Mouse (Mus musculus) neural tube, embryonic 12.5 days (tissue): ENCODE data around the gene Pgpep1l. TPM values are rescaled to one million over a fixed set of nuclear protein-coding genes. Genes with fewer than 3 reads are reported as not detected.

Experiments used
- ATAC-seq: fragments of 200-750 bp; cut with Nextera tagmentation; 2 replicates; pipeline ENCODE4 v1.8.0; 2017; ENCODE audit warnings: low read depth, mild to moderate bottlenecking, moderate TSS enrichment, moderate library complexity; ENCODE audit not compliant: low FRiP score
- H3K27ac ChIP-seq: fragments of 300-500 bp; sonication (generic); 2 replicates; pipeline ENCODE4 v1.5.1; 2016
- H3K27me3 ChIP-seq: fragments of 300-500 bp; sonication (generic); replicated peaks from 2 replicates; pipeline ENCODE4 v1.6.1; 2016; ENCODE audit warnings: mild to moderate bottlenecking
- H3K36me3 ChIP-seq: fragments of 300-500 bp; sonication (generic); 2 replicates; pipeline ENCODE4 v1.6.1; 2016; ENCODE audit warnings: mild to moderate bottlenecking
- H3K4me1 ChIP-seq: fragments of 300-500 bp; sonication (generic); 2 replicates; pipeline ENCODE4 v1.6.1; 2016
- H3K4me2 ChIP-seq: fragments of 300-500 bp; sonication (generic); replicated peaks from 2 replicates; pipeline ENCODE4 v1.6.1; 2016; ENCODE audit warnings: mild to moderate bottlenecking
- H3K4me3 ChIP-seq: fragments of 300-500 bp; sonication (generic); 2 replicates; pipeline ENCODE4 v1.5.1; 2016
- H3K9ac ChIP-seq: fragments of 300-500 bp; sonication (generic); 2 replicates; pipeline ENCODE4 v1.6.1; 2016; ENCODE audit warnings: mild to moderate bottlenecking
- H3K9me3 ChIP-seq: fragments of 300-500 bp; sonication (generic); 2 replicates; pipeline ENCODE4 v1.6.1; 2016; ENCODE audit warnings: mild to moderate bottlenecking
- WGBS: fragments of 180-500 bp; shearing (Covaris S2); methylation state at CpG from one replicate; pipeline ENCODE4 v1.1.7; 2016; 5-methylcytosine and 5-hydroxymethylcytosine counted together
- polyA plus RNA-seq: library from polyadenylated mRNA; unstranded; fragments of >200 nt; fragmentation: Nextera tagmentation; extraction: Ambion mirVana; gene quantifications from 2 replicates; pipeline ENCODE4 v1.2.1, GENCODE M21; 2016

Gene Pgpep1l
- polyA plus RNA-seq, 1 experiment from 2014 or later: not detected

- H3K9me3 ChIP-seq: no peaks in the 10 kb centered on the region
Observed at GRCm38 (mm10) chr7:68270551-68270950, 6.5 kb upstream of the Pgpep1l start.

GRCm38 (mm10) chr7:68266691-68267090, 2.7 kb upstream of the Pgpep1l start:
- Histone ChIP-seq H3K9me3 (no peaks in the 10 kb centered on the region), H3K27me3 (peaks cover 6% of the 10 kb centered on the region), H3K9ac (no peak overlapping the region), H3K27ac (no peak overlapping the region), H3K4me1 (peaks cover 18% of the 10 kb centered on the region), H3K4me2 (no peak overlapping the region), H3K36me3 (no peaks in the 10 kb centered on the region), H3K4me3 (no peak overlapping the region)
- WGBS: 25% methylated on average over 6 of the region's 6 CpGs
- no peak for ATAC-seq

More at GRCm38 (mm10) chr7:68270551-68270950, 6.5 kb upstream of the Pgpep1l start:
- Histone ChIP-seq H3K27me3 (0 out of 2 replicates have a peak, but pooled peaks cover 5% of the 10 kb centered on the region), H3K36me3 (no peaks in the 10 kb centered on the region), H3K27ac (no peak overlapping the region), H3K9ac (no peak overlapping the region), H3K4me1 (peaks cover 8% of the 10 kb centered on the region; the same call in 1 of the 2 replicates), H3K4me2 (no peak overlapping the region), H3K4me3 (no peak overlapping the region)
- no peak for ATAC-seq
- WGBS: 76% methylated on average over 4 of the region's 4 CpGs

GRCm38 (mm10) chr7:68265391-68265790, 1.4 kb upstream of the Pgpep1l start:
- whole genome bisulfite sequencing: 15% methylated on average over 7 of the region's 7 CpGs

GRCm38 (mm10) chr7:68264531-68264930, 498 bp upstream of the Pgpep1l start:
- WGBS: 13% methylated on average over 14 of the region's 14 CpGs
- no peak for ATAC-seq
- no peak overlapping the region for H3K9ac ChIP-seq

More at GRCm38 (mm10) chr7:68265391-68265790, 1.4 kb upstream of the Pgpep1l start:
- Histone ChIP-seq H3K4me3 (no peak overlapping the region), H3K4me1 (peaks cover 18% of the 10 kb centered on the region), H3K9ac (no peak overlapping the region), H3K27ac (no peak overlapping the region), H3K27me3 (peaks cover 6% of the 10 kb centered on the region), H3K9me3 (no peaks in the 10 kb centered on the region), H3K36me3 (no peaks in the 10 kb centered on the region), H3K4me2 (no peak overlapping the region)
- no peak for ATAC-seq

GRCm38 (mm10) chr7:68263346-68264027, 546 bp downstream of the Pgpep1l start:
- peaks cover 18% of the 10 kb centered on the region for H3K4me1 ChIP-seq
- WGBS: 56% methylated on average over 8 of the region's 8 CpGs
- H3K4me2 ChIP-seq: peak overlapping the region; percentile 58
- H3K9me3 ChIP-seq: no peaks in the 10 kb centered on the region
- ATAC-seq: no peak
- H3K4me3 ChIP-seq: no peak overlapping the region; the same call in 1 of the 2 replicates
- no peak overlapping the region for H3K27ac ChIP-seq
- peaks cover 6% of the 10 kb centered on the region for H3K27me3 ChIP-seq
- H3K36me3 ChIP-seq: no peaks in the 10 kb centered on the region
- no peak overlapping the region for H3K9ac ChIP-seq

More at GRCm38 (mm10) chr7:68264531-68264930, 498 bp upstream of the Pgpep1l start:
- Histone ChIP-seq H3K36me3 (no peaks in the 10 kb centered on the region), H3K4me2 (peak overlapping the region; percentile 58), H3K9me3 (no peaks in the 10 kb centered on the region), H3K4me1 (peaks cover 18% of the 10 kb centered on the region), H3K27me3 (peaks cover 6% of the 10 kb centered on the region), H3K27ac (no peak overlapping the region), H3K4me3 (no peak overlapping the region)

- WGBS: 50% methylated on average over 8 of the region's 8 CpGs
- no peaks in the 10 kb centered on the region for H3K36me3 ChIP-seq
Observed at GRCm38 (mm10) chr7:68262612-68263200, 1.3 kb downstream of the Pgpep1l start.

GRCm38 (mm10) chr7:68259523-68260081, 4.4 kb downstream of the Pgpep1l start:
- H3K9me3 ChIP-seq: no peaks in the 10 kb centered on the region
- 84% methylated on average over 6 of the region's 6 CpGs for WGBS
- no peak overlapping the region for H3K4me2 ChIP-seq
- no peak overlapping the region for H3K27ac ChIP-seq
- no peak for ATAC-seq
- peaks cover 4% of the 10 kb centered on the region for H3K27me3 ChIP-seq
- H3K36me3 ChIP-seq: no peaks in the 10 kb centered on the region
- no peak overlapping the region for H3K4me3 ChIP-seq
- H3K4me1 ChIP-seq: peaks cover 9% of the 10 kb centered on the region
- H3K9ac ChIP-seq: no peak overlapping the region

More at GRCm38 (mm10) chr7:68262612-68263200, 1.3 kb downstream of the Pgpep1l start:
- H3K4me1 ChIP-seq: peaks cover 18% of the 10 kb centered on the region
- H3K9me3 ChIP-seq: no peaks in the 10 kb centered on the region
- H3K27ac ChIP-seq: no peak overlapping the region
- H3K27me3 ChIP-seq: peaks cover 6% of the 10 kb centered on the region
- no peak for ATAC-seq
- no peak overlapping the region for H3K9ac ChIP-seq
- no peak overlapping the region for H3K4me3 ChIP-seq
- H3K4me2 ChIP-seq: no peak overlapping the region

- Histone ChIP-seq H3K27ac (no peak overlapping the region), H3K27me3 (peaks cover 3% of the 10 kb centered on the region; the same call in 1 of the 2 replicates), H3K4me3 (no peak overlapping the region), H3K9ac (no peak overlapping the region), H3K4me1 (0 out of 2 replicates have a peak, but pooled peaks cover under 1% of the 10 kb centered on the region), H3K4me2 (no peak overlapping the region), H3K9me3 (no peaks in the 10 kb centered on the region), H3K36me3 (no peaks in the 10 kb centered on the region)
- no peak for ATAC-seq
- 88% methylated on average over 17 of the region's 17 CpGs for WGBS
Observed at GRCm38 (mm10) chr7:68258326-68259150, 5.5 kb downstream of the Pgpep1l start.

GRCm38 (mm10) chr7:68257767-68258166, 6.3 kb downstream of the Pgpep1l start:
- WGBS: 84% methylated on average over 2 of the region's 2 CpGs
- Histone ChIP-seq H3K27me3 (no peaks in the 10 kb centered on the region), H3K4me2 (no peak overlapping the region), H3K36me3 (no peaks in the 10 kb centered on the region), H3K4me1 (no peaks in the 10 kb centered on the region), H3K9me3 (no peaks in the 10 kb centered on the region), H3K4me3 (no peak overlapping the region), H3K9ac (no peak overlapping the region), H3K27ac (no peak overlapping the region)
- ATAC-seq: no peak

- Histone ChIP-seq H3K4me1 (no peaks in the 10 kb centered on the region), H3K9ac (no peak overlapping the region), H3K27me3 (no peaks in the 10 kb centered on the region), H3K9me3 (0 out of 2 replicates have a peak, but pooled peaks cover 3% of the 10 kb centered on the region), H3K36me3 (no peaks in the 10 kb centered on the region), H3K4me2 (no peak overlapping the region), H3K27ac (no peak overlapping the region), H3K4me3 (no peak overlapping the region)
- no peak for ATAC-seq
- WGBS: 89% methylated on average over 3 of the region's 3 CpGs
Observed at GRCm38 (mm10) chr7:68250902-68251301, 13.1 kb downstream of the Pgpep1l start.

GRCm38 (mm10) chr7:68250411-68250810, 13.6 kb downstream of the Pgpep1l start:
- Histone ChIP-seq H3K4me2 (no peak overlapping the region), H3K27me3 (no peaks in the 10 kb centered on the region), H3K9ac (no peak overlapping the region), H3K4me3 (no peak overlapping the region), H3K27ac (no peak overlapping the region), H3K9me3 (0 out of 2 replicates have a peak, but pooled peaks cover 3% of the 10 kb centered on the region), H3K4me1 (no peaks in the 10 kb centered on the region), H3K36me3 (no peaks in the 10 kb centered on the region)
- 78% methylated on average over 1 of the region's 1 CpGs for WGBS
- no peak for ATAC-seq

GRCm38 (mm10) chr7:68246249-68246648, 17.8 kb downstream of the Pgpep1l start:
- Histone ChIP-seq H3K27ac (no peak overlapping the region), H3K9me3 (0 out of 2 replicates have a peak, but pooled peaks cover 3% of the 10 kb centered on the region), H3K27me3 (no peaks in the 10 kb centered on the region), H3K4me1 (no peaks in the 10 kb centered on the region), H3K36me3 (no peaks in the 10 kb centered on the region), H3K4me2 (no peak overlapping the region), H3K9ac (no peak overlapping the region), H3K4me3 (no peak overlapping the region)
- ATAC-seq: no peak
- 68% methylated on average over 8 of the region's 8 CpGs for WGBS
